Mouse (Mus musculus) thymus, postnatal 14 days (tissue): Measurements from ENCODE around the gene Nxn.
A peak's percentile ranks its signal among the peaks of the same experiment; 100 is the strongest.

Source experiments
- DNase-seq: peaks from one replicate; pipeline ENCODE4 v3.0.0; 2021

Gene Nxn

GRCm38 (mm10) chr11:76326672-76327071, 72.3 kb downstream of the Nxn start:
- no peak for DNase-seq

GRCm38 (mm10) chr11:76326051-76326450, 72.9 kb downstream of the Nxn start:
- no peak for DNase-seq

- no peak for DNase-seq
Observed at GRCm38 (mm10) chr11:76324801-76325200, 74.1 kb downstream of the Nxn start.

GRCm38 (mm10) chr11:76324207-76324606, 74.7 kb downstream of the Nxn start:
- DNase-seq = no peak

GRCm38 (mm10) chr11:76322939-76323338, 76.0 kb downstream of the Nxn start:
- no peak for DNase-seq

GRCm38 (mm10) chr11:76322081-76322480, 76.9 kb downstream of the Nxn start:
- no peak for DNase-seq

GRCm38 (mm10) chr11:76320475-76320874, 78.5 kb downstream of the Nxn start:
- no peak for DNase-seq

- DNase-seq = no peak
Observed at GRCm38 (mm10) chr11:76319714-76320435, 79.1 kb downstream of the Nxn start.

GRCm38 (mm10) chr11:76317904-76318303, 81.0 kb downstream of the Nxn start:
- DNase-seq = no peak

GRCm38 (mm10) chr11:76315785-76316444, 83.0 kb downstream of the Nxn start:
- DNase-seq = no peak

GRCm38 (mm10) chr11:76314741-76315140, 84.2 kb downstream of the Nxn start:
- peak; percentile 6 for DNase-seq

- DNase-seq = no peak
Observed at GRCm38 (mm10) chr11:76314140-76314539, 84.8 kb downstream of the Nxn start.

- no peak for DNase-seq
Observed at GRCm38 (mm10) chr11:76312805-76313204, 86.1 kb downstream of the Nxn start.

- DNase-seq = no peak
Observed at GRCm38 (mm10) chr11:76311224-76312000, 87.5 kb downstream of the Nxn start.

GRCm38 (mm10) chr11:76309868-76310267, 89.1 kb downstream of the Nxn start:
- DNase-seq = no peak

GRCm38 (mm10) chr11:76309072-76309471, 89.9 kb downstream of the Nxn start:
- no peak for DNase-seq

- no peak for DNase-seq
Observed at GRCm38 (mm10) chr11:76306769-76307168, 92.2 kb downstream of the Nxn start.

- DNase-seq = no peak
Observed at GRCm38 (mm10) chr11:76305571-76305970, 93.4 kb downstream of the Nxn start.

- no peak for DNase-seq
Observed at GRCm38 (mm10) chr11:76303368-76303767, 95.6 kb downstream of the Nxn start.

- DNase-seq = no peak
Observed at GRCm38 (mm10) chr11:76300862-76301261, 98.1 kb downstream of the Nxn start.

GRCm38 (mm10) chr11:76298457-76299000, 100.4 kb downstream of the Nxn start:
- no peak for DNase-seq

- no peak for DNase-seq
Observed at GRCm38 (mm10) chr11:76297252-76297651, 101.7 kb downstream of the Nxn start.

GRCm38 (mm10) chr11:76294836-76295235, 104.1 kb downstream of the Nxn start:
- DNase-seq = no peak

GRCm38 (mm10) chr11:76294078-76294477, 104.9 kb downstream of the Nxn start:
- DNase-seq = no peak
